Mouse (Mus musculus): ENCODE data around the gene Dppa2. TPM values are rescaled to one million over a fixed set of nuclear protein-coding genes. Genes with fewer than 3 reads are reported as not detected.
A peak's percentile ranks its signal among the peaks of the same experiment; 100 is the strongest.

Gene Dppa2
- total and polyA plus RNA-seq, 3 experiments: not detected

DNA sequence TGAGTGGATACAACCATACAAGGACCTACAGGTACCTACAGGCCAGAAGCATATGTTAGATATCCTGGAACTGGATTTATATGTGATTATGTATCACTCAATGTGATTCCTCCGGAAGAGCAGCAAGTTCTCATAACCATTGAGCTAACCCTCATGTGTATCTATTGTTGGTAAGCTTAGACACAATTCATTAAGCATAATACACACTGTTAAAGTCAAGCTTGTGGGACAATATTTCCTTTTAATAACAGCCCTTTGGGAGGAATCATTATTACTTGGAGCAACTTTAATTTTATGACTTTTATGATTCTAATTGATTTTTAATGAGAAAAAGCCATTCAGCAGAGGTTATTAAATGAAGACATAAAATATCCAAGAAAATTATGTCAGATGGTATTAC lies 43.5 kb downstream of the Dppa2 start:
- H3K9ac ChIP-seq (ENCODE audit: low read depth, low read length): no peak overlapping the region
- no peaks in the 10 kb centered on the region for H3K79me2 ChIP-seq (replicated peaks; ENCODE audit: control insufficient read depth, insufficient read depth, low read length)
- H3K4me3 ChIP-seq: no peak overlapping the region
- TF ChIP-seq EP300 (IDR thresholded peaks at IDR 0.05; ENCODE audit: insufficient read depth, low read depth, low read length) (no peak), CTCF (IDR thresholded peaks at IDR 0.05) (no peak), POLR2A (IDR thresholded peaks at IDR 0.05; ENCODE audit: insufficient read depth, low read depth, low read length) (no peak)
- WGBS: 62% methylated on average over 1 of the region's 1 CpGs
- intact Hi-C loops (cut with DNase I): no loop called here
- DNase-seq: no peak
- no peaks in the 10 kb centered on the region for H3K36me3 ChIP-seq (ENCODE audit: control insufficient read depth, insufficient read depth, low read length)
- no peaks in the 10 kb centered on the region for H3K4me1 ChIP-seq (ENCODE audit: control insufficient read depth, insufficient read depth, low read length)
- no peak overlapping the region for H3K27ac ChIP-seq
- no peaks in the 10 kb centered on the region for H3K27me3 ChIP-seq (ENCODE audit: control insufficient read depth, insufficient read depth, low read length)

DNA sequence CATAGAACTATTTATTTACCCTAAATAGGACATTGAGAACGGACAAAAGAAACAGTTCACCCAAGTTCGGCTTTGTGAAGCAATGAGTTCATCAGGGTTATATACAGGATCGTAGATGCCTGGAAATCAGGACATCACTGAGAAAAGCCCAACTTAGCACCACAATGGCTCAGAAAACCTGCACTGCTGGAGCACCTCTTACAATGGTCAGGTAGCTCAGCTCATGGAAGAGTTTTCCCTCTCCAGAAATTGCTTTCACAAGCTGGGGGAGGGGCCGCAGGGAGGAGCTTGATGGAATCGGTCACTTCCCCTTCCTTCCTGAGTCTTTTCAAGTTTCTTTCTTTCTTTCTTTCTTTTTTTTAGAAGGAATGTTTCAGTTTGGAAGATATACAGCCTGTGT lies 52.0 kb downstream of the Dppa2 start:
- TF ChIP-seq POLR2A (IDR thresholded peaks at IDR 0.05; ENCODE audit: insufficient read depth, low read depth, low read length) (no peak), EP300 (IDR thresholded peaks at IDR 0.05; ENCODE audit: insufficient read depth, low read depth, low read length) (no peak), CTCF (IDR thresholded peaks at IDR 0.05) (no peak)
- WGBS: 74% methylated on average over 5 of the region's 5 CpGs

DNA sequence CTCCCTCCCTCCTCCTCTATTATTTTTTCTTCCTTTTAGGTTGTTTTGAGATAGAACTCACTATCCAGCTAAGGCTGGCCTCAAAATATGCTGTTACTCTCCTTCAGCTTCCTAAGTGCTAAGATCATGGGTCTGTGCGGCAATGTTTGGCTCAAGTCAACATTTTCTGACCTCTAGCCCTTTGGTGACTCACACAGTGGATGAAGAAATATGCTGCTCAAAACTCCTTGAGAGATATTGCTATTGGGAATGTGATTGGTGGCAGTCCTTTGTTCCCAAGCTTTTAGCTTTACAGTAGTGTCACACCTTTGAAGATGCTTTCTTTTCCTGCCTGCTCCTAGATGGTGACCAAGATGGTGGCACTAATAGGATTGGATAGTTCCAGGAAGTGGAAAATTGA lies 52.7 kb downstream of the Dppa2 start:
- WGBS: 59% methylated on average over 1 of the region's 1 CpGs
- intact Hi-C loops (cut with DNase I): no loop called here
- Histone ChIP-seq H3K4me3 (no peak overlapping the region), H3K27me3 (ENCODE audit: control insufficient read depth, insufficient read depth, low read length) (no peaks in the 10 kb centered on the region), H3K79me2 (replicated peaks; ENCODE audit: control insufficient read depth, insufficient read depth, low read length) (no peaks in the 10 kb centered on the region), H3K9ac (ENCODE audit: low read depth, low read length) (no peak overlapping the region), H3K4me1 (ENCODE audit: control insufficient read depth, insufficient read depth, low read length) (no peaks in the 10 kb centered on the region; the same call in 1 of the 2 replicates), H3K36me3 (ENCODE audit: control insufficient read depth, insufficient read depth, low read length) (no peaks in the 10 kb centered on the region), H3K27ac (no peak overlapping the region)
- TF ChIP-seq POLR2A (IDR thresholded peaks at IDR 0.05; ENCODE audit: insufficient read depth, low read depth, low read length) (no peak), EP300 (IDR thresholded peaks at IDR 0.05; ENCODE audit: insufficient read depth, low read depth, low read length) (no peak), CTCF (IDR thresholded peaks at IDR 0.05) (no peak)
- DNase-seq: peak in 1 of 2 experiments; percentile 28

More for the DNA sequence above, 52.0 kb downstream of the Dppa2 start:
- Histone ChIP-seq H3K9ac (ENCODE audit: low read depth, low read length) (no peak overlapping the region), H3K27ac (no peak overlapping the region), H3K27me3 (ENCODE audit: control insufficient read depth, insufficient read depth, low read length) (no peaks in the 10 kb centered on the region), H3K36me3 (ENCODE audit: control insufficient read depth, insufficient read depth, low read length) (no peaks in the 10 kb centered on the region), H3K4me3 (no peak overlapping the region), H3K79me2 (replicated peaks; ENCODE audit: control insufficient read depth, insufficient read depth, low read length) (no peaks in the 10 kb centered on the region), H3K4me1 (ENCODE audit: control insufficient read depth, insufficient read depth, low read length) (no peaks in the 10 kb centered on the region; the same call in 1 of the 2 replicates)
- intact Hi-C loops (cut with DNase I): no loop called here
- no peak for DNase-seq

DNA sequence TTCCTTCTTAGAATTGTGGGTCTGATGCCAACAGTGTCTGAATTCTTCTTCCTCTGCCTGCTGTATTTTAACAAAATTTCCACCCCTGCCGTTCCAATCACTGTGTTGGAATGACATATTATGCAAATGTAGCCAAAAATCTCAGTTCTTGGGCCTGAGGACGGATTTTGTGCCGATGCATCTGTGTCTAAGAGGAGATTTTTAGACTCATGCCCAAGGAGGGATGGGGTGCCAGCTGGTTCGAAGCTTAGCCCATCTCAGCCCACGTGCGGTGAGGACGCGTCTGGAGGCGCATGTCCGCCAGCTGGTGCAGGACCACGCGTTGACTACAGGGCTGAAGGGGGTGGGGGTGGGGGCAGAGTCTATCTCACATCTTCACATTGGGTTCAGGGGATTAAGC lies 57.2 kb downstream of the Dppa2 start:
- 71% methylated on average over 12 of the region's 12 CpGs for WGBS
- no peak overlapping the region for H3K9ac ChIP-seq (ENCODE audit: low read depth, low read length)
- H3K4me3 ChIP-seq: no peak overlapping the region
- no peaks in the 10 kb centered on the region for H3K36me3 ChIP-seq (ENCODE audit: control insufficient read depth, insufficient read depth, low read length)
- no peaks in the 10 kb centered on the region for H3K27me3 ChIP-seq (ENCODE audit: control insufficient read depth, insufficient read depth, low read length)
- no peak overlapping the region for H3K27ac ChIP-seq
- no peaks in the 10 kb centered on the region for H3K4me1 ChIP-seq (ENCODE audit: control insufficient read depth, insufficient read depth, low read length)
- H3K79me2 ChIP-seq (replicated peaks; ENCODE audit: control insufficient read depth, insufficient read depth, low read length): no peaks in the 10 kb centered on the region
- intact Hi-C loops (cut with DNase I): no loop called here
- TF ChIP-seq CTCF (IDR thresholded peaks at IDR 0.05) (no peak), POLR2A (IDR thresholded peaks at IDR 0.05; ENCODE audit: insufficient read depth, low read depth, low read length) (no peak), EP300 (IDR thresholded peaks at IDR 0.05; ENCODE audit: insufficient read depth, low read depth, low read length) (no peak)
- no peak for DNase-seq

DNA sequence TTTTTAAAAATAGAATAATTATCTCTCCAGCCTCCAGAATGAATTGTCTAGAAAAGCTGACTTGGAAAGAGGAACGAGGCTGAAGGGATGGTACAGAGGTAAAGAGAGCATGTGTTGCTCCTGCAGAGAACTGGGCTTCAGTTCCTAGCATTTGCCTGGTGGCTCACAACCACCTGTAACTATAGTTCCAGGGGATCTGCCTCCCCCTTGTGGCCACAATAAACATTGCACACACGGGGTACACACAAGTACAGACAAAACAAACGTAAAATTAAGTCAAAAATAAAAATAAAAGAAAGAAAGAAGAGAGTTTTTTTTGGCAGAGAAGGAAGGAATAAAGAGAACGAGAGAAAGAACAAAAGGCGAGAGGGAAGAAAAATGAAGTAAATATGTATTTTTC lies 63.1 kb downstream of the Dppa2 start:
- Histone ChIP-seq H3K4me3 (no peak overlapping the region), H3K9ac (ENCODE audit: low read depth, low read length) (no peak overlapping the region), H3K36me3 (ENCODE audit: control insufficient read depth, insufficient read depth, low read length) (no peaks in the 10 kb centered on the region), H3K27me3 (ENCODE audit: control insufficient read depth, insufficient read depth, low read length) (no peaks in the 10 kb centered on the region), H3K79me2 (replicated peaks; ENCODE audit: control insufficient read depth, insufficient read depth, low read length) (no peaks in the 10 kb centered on the region), H3K4me1 (ENCODE audit: control insufficient read depth, insufficient read depth, low read length) (no peaks in the 10 kb centered on the region), H3K27ac (no peak overlapping the region)
- DNase-seq: no peak
- intact Hi-C loops (cut with DNase I): no loop called here
- 86% methylated on average over 5 of the region's 5 CpGs for WGBS
- TF ChIP-seq EP300 (IDR thresholded peaks at IDR 0.05; ENCODE audit: insufficient read depth, low read depth, low read length) (no peak), POLR2A (IDR thresholded peaks at IDR 0.05; ENCODE audit: insufficient read depth, low read depth, low read length) (no peak), CTCF (IDR thresholded peaks at IDR 0.05) (peak; percentile 26; the same call in 1 of the 2 replicates)

DNA sequence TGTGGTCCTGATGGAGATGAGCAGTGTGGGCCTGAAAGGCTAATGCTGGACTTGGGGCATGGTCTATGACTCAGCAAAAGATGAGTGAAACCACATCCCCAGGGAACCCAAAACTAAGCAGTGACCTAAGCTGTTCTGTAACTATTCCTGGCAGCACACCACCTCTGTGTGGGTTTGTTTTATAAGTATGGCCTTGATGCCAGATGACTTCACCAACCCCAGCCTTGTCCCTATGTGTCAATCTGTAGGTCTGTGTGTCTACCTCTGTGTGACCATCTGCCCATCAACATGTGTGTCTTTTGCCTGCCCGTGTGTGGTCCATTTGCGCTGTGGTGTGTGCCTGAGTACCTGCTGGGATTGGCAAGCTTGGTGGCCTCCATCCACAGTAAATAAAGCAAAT lies 64.4 kb downstream of the Dppa2 start:
- Histone ChIP-seq H3K4me1 (ENCODE audit: control insufficient read depth, insufficient read depth, low read length) (no peaks in the 10 kb centered on the region), H3K9ac (ENCODE audit: low read depth, low read length) (no peak overlapping the region), H3K27ac (no peak overlapping the region), H3K27me3 (ENCODE audit: control insufficient read depth, insufficient read depth, low read length) (no peaks in the 10 kb centered on the region), H3K79me2 (replicated peaks; ENCODE audit: control insufficient read depth, insufficient read depth, low read length) (no peaks in the 10 kb centered on the region), H3K4me3 (no peak overlapping the region), H3K36me3 (ENCODE audit: control insufficient read depth, insufficient read depth, low read length) (no peaks in the 10 kb centered on the region)
- 88% methylated on average over 2 of the region's 2 CpGs for WGBS
- intact Hi-C loops (cut with DNase I): no loop called here
- TF ChIP-seq EP300 (IDR thresholded peaks at IDR 0.05; ENCODE audit: insufficient read depth, low read depth, low read length) (no peak), CTCF (IDR thresholded peaks at IDR 0.05) (no peak), POLR2A (IDR thresholded peaks at IDR 0.05; ENCODE audit: insufficient read depth, low read depth, low read length) (no peak)
- no peak for DNase-seq

Other genes with a start within 250 kb of the Dppa2 start
- gene Dppa4, start 20.2 kb upstream of the Dppa2 start, total RNA-seq (2021): not detected
- not detected in 2 replicates for gene Dppa4, start 20.2 kb upstream of the Dppa2 start, polyA plus RNA-seq (2012; rRNA removed)
- gene Gm5485, start 108.5 kb downstream of the Dppa2 start, total RNA-seq (2021): not detected
- not detected in 2 replicates for gene Gm5485, start 108.5 kb downstream of the Dppa2 start, polyA plus RNA-seq (2012; rRNA removed)
- gene Morc1, start 127.3 kb downstream of the Dppa2 start, total RNA-seq (2021): not detected
- 0.04 TPM in 1 of 2 replicates, not detected in the other for gene Morc1, start 127.3 kb downstream of the Dppa2 start, polyA plus RNA-seq (2012; rRNA removed)

Data from heart, adult 2 months (tissue).